ENCODE assay signal across 7 mouse cellular contexts in genomic region chr10:80933421-80933979, GRCm38 (mm10). TPM values are rescaled to one million over a fixed set of nuclear protein-coding genes. Genes with fewer than 3 reads are reported as not detected.
DNase-seq lines count a peak whose midpoint lies in the region; ATAC-seq lines count a peak whose summit lies in the region.

No protein-coding gene starts in this region.

- H3K4me2 ChIP-seq in hindbrain, embryonic 16.5 days (ENCODE audit: low read length), result peak overlapping the region; percentile 47
- peak overlapping the region; percentile 88 for H3K4me2 ChIP-seq in stomach, embryonic 16.5 days (ENCODE audit: low read depth, low read length)

- 3% methylated on average over 21 of the region's 21 CpGs for WGBS in hindbrain, embryonic 16.5 days
- WGBS in stomach, embryonic 16.5 days, result 5% methylated on average over 21 of the region's 21 CpGs

- H3K9ac ChIP-seq in hindbrain, embryonic 16.5 days (ENCODE audit: low read depth, low read length), result no peak overlapping the region
- peak overlapping the region; percentile 86 for H3K9ac ChIP-seq in stomach, embryonic 16.5 days (ENCODE audit: low read length)

- no peaks in the 10 kb centered on the region for H3K9me3 ChIP-seq in hindbrain, embryonic 16.5 days (ENCODE audit: control insufficient read depth, low read length)
- no peaks in the 10 kb centered on the region for H3K9me3 ChIP-seq in stomach, embryonic 16.5 days (replicated peaks; ENCODE audit: control insufficient read depth, low read length)

- H3K4me3 ChIP-seq in hindbrain, embryonic 16.5 days (ENCODE audit: low read length), result peak overlapping the region; percentile 14; the same call in 1 of the 2 replicates
- H3K4me3 ChIP-seq in stomach, embryonic 16.5 days (replicated peaks; ENCODE audit: low read length), result peak overlapping the region; percentile 29

- peak; percentile 54 for DNase-seq in 3T3-L1 (ENCODE audit: low read depth, low spot score)
- peak; percentile 54 to 56 for DNase-seq in B cell, adult 2 months
- DNase-seq in fat pad, adult 2 months (ENCODE audit: extremely low read depth, low read depth, low spot score), result peak; percentile 73
- peak; percentile 79 for DNase-seq in lung, postnatal 36 days
- DNase-seq in layer of hippocampus, postnatal 36 days, result no peak

- no peak for ATAC-seq in hindbrain, embryonic 16.5 days
- ATAC-seq in stomach, embryonic 16.5 days (ENCODE audit: insufficient read depth, low FRiP score), result no peak

- peaks cover 21% of the 10 kb centered on the region for H3K27me3 ChIP-seq in hindbrain, embryonic 16.5 days (replicated peaks; ENCODE audit: control insufficient read depth, insufficient read depth, low read length)
- H3K27me3 ChIP-seq in stomach, embryonic 16.5 days (ENCODE audit: control insufficient read depth, insufficient read depth, low read length), result peaks cover 3% of the 10 kb centered on the region; the same call in 1 of the 2 replicates

- no peaks in the 10 kb centered on the region for H3K36me3 ChIP-seq in hindbrain, embryonic 16.5 days (ENCODE audit: control insufficient read depth, insufficient read depth, low read length)
- H3K36me3 ChIP-seq in stomach, embryonic 16.5 days (ENCODE audit: control insufficient read depth, insufficient read depth, low read length), result no peaks in the 10 kb centered on the region

- H3K27ac ChIP-seq in hindbrain, embryonic 16.5 days (ENCODE audit: low read depth, low read length), result no peak overlapping the region
- peak overlapping the region; percentile 83 for H3K27ac ChIP-seq in stomach, embryonic 16.5 days (ENCODE audit: low read length)

- peaks cover 65% of the 10 kb centered on the region for H3K4me1 ChIP-seq in hindbrain, embryonic 16.5 days (ENCODE audit: control insufficient read depth, insufficient read depth, low read depth, low read length)
- H3K4me1 ChIP-seq in stomach, embryonic 16.5 days (ENCODE audit: control insufficient read depth, insufficient read depth, low read length), result peaks cover 71% of the 10 kb centered on the region

RNA-seq across cellular contexts. Expression of gene Gadd45b, which starts 3.6 kb away (rescaled TPM):
- polyA plus RNA-seq in hindbrain, embryonic 16.5 days (2015; fragmentation: Nextera tagmentation; extraction: Ambion mirVana), result 8.0 and 9.0 TPM in 2 replicates
- polyA plus RNA-seq in stomach, embryonic 16.5 days (2015; fragmentation: Nextera tagmentation; extraction: Ambion mirVana), result 34.8 and 40.9 TPM in 2 replicates
- 10 to 100 TPM; 17.7 to 19.1 TPM for total RNA-seq in layer of hippocampus, postnatal 36 days (2021)

RNA-seq across cellular contexts. Expression of gene Lmnb2, which starts 15.5 kb away (rescaled TPM):
- polyA plus RNA-seq in hindbrain, embryonic 16.5 days (2015; fragmentation: Nextera tagmentation; extraction: Ambion mirVana), result 36.6 and 41.9 TPM in 2 replicates
- polyA plus RNA-seq in stomach, embryonic 16.5 days (2015; fragmentation: Nextera tagmentation; extraction: Ambion mirVana), result 43.4 and 43.9 TPM in 2 replicates
- total RNA-seq in layer of hippocampus, postnatal 36 days (2021), result 10 to 100 TPM; 19.6 to 19.7 TPM

RNA-seq across cellular contexts. Expression of gene Timm13, which starts 32.7 kb away (rescaled TPM):
- 314 and 364 TPM in 2 replicates for polyA plus RNA-seq in hindbrain, embryonic 16.5 days (2015; fragmentation: Nextera tagmentation; extraction: Ambion mirVana)
- 288 and 309 TPM in 2 replicates for polyA plus RNA-seq in stomach, embryonic 16.5 days (2015; fragmentation: Nextera tagmentation; extraction: Ambion mirVana)
- total RNA-seq in layer of hippocampus, postnatal 36 days (2021), result 100 to 1,000 TPM; 142 to 144 TPM

Comparison
In these comparisons a context has a peak if more than half of its experiments do, and no peak if none do; other contexts are left out.
1. DNase-seq: peak in 3T3-L1 (single experiment), B cell, adult 2 months (2 of 2), fat pad, adult 2 months (single experiment) and lung, postnatal 36 days (single experiment); none in layer of hippocampus, postnatal 36 days (0 of 2).